Mouse (Mus musculus): ENCODE data around the gene Ankrd36.

DNA sequence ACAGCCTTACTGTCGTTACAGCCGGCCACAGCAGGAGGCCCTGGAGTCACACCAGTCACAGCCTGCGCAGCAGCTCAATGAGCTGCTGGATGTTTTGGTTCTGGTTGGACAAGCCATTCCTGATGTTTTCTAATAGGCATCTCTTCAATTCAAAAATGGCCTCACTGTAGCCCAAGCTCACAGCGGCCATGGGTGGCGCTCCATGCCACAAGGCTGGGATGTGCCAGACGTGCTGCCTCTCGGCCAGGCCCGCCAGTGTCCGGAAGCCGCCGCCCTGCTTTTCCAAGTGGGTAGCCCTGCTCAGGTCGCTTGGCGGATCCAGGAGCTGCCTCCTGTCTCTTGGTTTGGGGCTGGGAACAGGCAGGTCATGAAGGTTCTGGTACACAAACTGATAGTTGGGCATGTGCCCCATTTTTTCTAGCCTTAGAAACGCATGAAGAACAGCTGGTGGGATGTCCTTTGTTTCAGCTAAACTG lies 146.2 kb downstream of the Ankrd36 start, which contains the start of gene Mrps24:
- no peak for TF ChIP-seq CTCF (IDR thresholded peaks at IDR 0.05; ENCODE audit: low read depth)
- TF ChIP-seq EP300 (optimal IDR thresholded peaks at IDR 0.05): no peak

Measured in stomach, postnatal 0 days (tissue).